Mouse (Mus musculus): ENCODE data around the gene Ptges3. TPM values are rescaled to one million over a fixed set of nuclear protein-coding genes. Genes with fewer than 3 reads are reported as not detected.
"Not testable (repeated sequence)": the region's sequence is repeated elsewhere in the genome, so short reads cannot be mapped to it uniquely, and the experiment has no call there.

The Ptges3 gene
- polyA plus RNA-seq, 1 experiment from 2014 or later: 611 TPM

GRCm38 (mm10) chr10:128062221-128062989, 3.7 kb downstream of the Ptges3 start:
- Histone ChIP-seq H3K9ac (no peak overlapping the region), H3K4me1 (peaks cover 27% of the 10 kb centered on the region), H3K9me3 (no peaks in the 10 kb centered on the region), H3K36me3 (replicated peaks) (peaks cover 16% of the 10 kb centered on the region), H3K27me3 (no peaks in the 10 kb centered on the region), H3K4me2 (no peak overlapping the region), H3K4me3 (replicated peaks) (no peak overlapping the region), H3K27ac (no peak overlapping the region)
- ATAC-seq (ENCODE audit: low FRiP score): no peak
- 96% methylated on average over 6 of the region's 6 CpGs for WGBS

- Histone ChIP-seq H3K9me3 (0 out of 2 replicates have a peak, but pooled peaks cover 3% of the 10 kb centered on the region), H3K27me3 (no peaks in the 10 kb centered on the region), H3K9ac (no peak overlapping the region), H3K4me3 (replicated peaks) (no peak overlapping the region), H3K27ac (no peak overlapping the region), H3K4me1 (peaks cover 7% of the 10 kb centered on the region; the same call in 1 of the 2 replicates), H3K36me3 (replicated peaks) (peaks cover 39% of the 10 kb centered on the region), H3K4me2 (no peak overlapping the region)
- ATAC-seq (ENCODE audit: low FRiP score): no peak
- WGBS: 91% methylated on average over 5 of the region's 5 CpGs
These were observed 7.3 kb downstream of the Ptges3 start for GRCm38 (mm10) chr10:128066072-128066471.

- Histone ChIP-seq H3K9ac (no peak overlapping the region), H3K27me3 (no peaks in the 10 kb centered on the region), H3K4me3 (replicated peaks) (no peak overlapping the region), H3K36me3 (replicated peaks) (peaks cover 55% of the 10 kb centered on the region), H3K4me1 (no peaks in the 10 kb centered on the region), H3K4me2 (no peak overlapping the region), H3K9me3 (0 out of 2 replicates have a peak, but pooled peaks cover 3% of the 10 kb centered on the region), H3K27ac (no peak overlapping the region)
- 92% methylated on average over 4 of the region's 4 CpGs for WGBS
- no peak for ATAC-seq (ENCODE audit: low FRiP score)
These were observed 10.4 kb downstream of the Ptges3 start for GRCm38 (mm10) chr10:128069201-128069600.

- not testable (repeated sequence) for H3K4me1 ChIP-seq; H3K27ac ChIP-seq; H3K4me2 ChIP-seq; H3K4me3 ChIP-seq (replicated peaks); ATAC-seq (ENCODE audit: low FRiP score); H3K9me3 ChIP-seq; H3K27me3 ChIP-seq; H3K9ac ChIP-seq
- H3K36me3 ChIP-seq (replicated peaks): peaks cover 62% of the 10 kb centered on the region
- 94% methylated on average over 2 of the region's 2 CpGs for WGBS
These were observed 11.7 kb downstream of the Ptges3 start for GRCm38 (mm10) chr10:128070432-128070831.

- H3K36me3 ChIP-seq (replicated peaks): peaks cover 38% of the 10 kb centered on the region
- not testable (repeated sequence) for H3K9me3 ChIP-seq; H3K27ac ChIP-seq; H3K4me3 ChIP-seq (replicated peaks); H3K9ac ChIP-seq; H3K4me1 ChIP-seq; H3K4me2 ChIP-seq; H3K27me3 ChIP-seq; ATAC-seq (ENCODE audit: low FRiP score)
- WGBS: 86% methylated on average over 5 of the region's 5 CpGs
These were observed 19.5 kb downstream of the Ptges3 start for GRCm38 (mm10) chr10:128078269-128078668.

- no peak overlapping the region for H3K9ac ChIP-seq
- H3K4me2 ChIP-seq: no peak overlapping the region
- no peak overlapping the region for H3K4me3 ChIP-seq (replicated peaks)
- ATAC-seq (ENCODE audit: low FRiP score): no peak
- no peak overlapping the region for H3K27ac ChIP-seq
- H3K4me1 ChIP-seq: peaks cover 18% of the 10 kb centered on the region
- H3K9me3 ChIP-seq: no peaks in the 10 kb centered on the region
- H3K36me3 ChIP-seq (replicated peaks): peaks cover 32% of the 10 kb centered on the region
- no peaks in the 10 kb centered on the region for H3K27me3 ChIP-seq
- WGBS: 81% methylated on average over 1 of the region's 1 CpGs
These were observed 21.7 kb downstream of the Ptges3 start for GRCm38 (mm10) chr10:128080496-128080895.

GRCm38 (mm10) chr10:128081807-128082476, 23.2 kb downstream of the Ptges3 start:
- ATAC-seq (ENCODE audit: low FRiP score): no peak
- H3K9ac ChIP-seq: no peak overlapping the region
- no peaks in the 10 kb centered on the region for H3K9me3 ChIP-seq
- H3K4me2 ChIP-seq: peak overlapping the region; percentile 60
- no peak overlapping the region for H3K27ac ChIP-seq
- H3K4me1 ChIP-seq: peaks cover 18% of the 10 kb centered on the region
- H3K36me3 ChIP-seq (replicated peaks): peaks cover 41% of the 10 kb centered on the region
- WGBS: 68% methylated on average over 6 of the region's 6 CpGs
- H3K27me3 ChIP-seq: no peaks in the 10 kb centered on the region
- H3K4me3 ChIP-seq (replicated peaks): peak overlapping the region; percentile 93

GRCm38 (mm10) chr10:128082477-128082808, 23.7 kb downstream of the Ptges3 start:
- ATAC-seq (ENCODE audit: low FRiP score): no peak
- Histone ChIP-seq H3K9ac (peak overlapping the region; percentile 68), H3K4me3 (replicated peaks) (peak overlapping the region; percentile 93), H3K27me3 (no peaks in the 10 kb centered on the region), H3K27ac (no peak overlapping the region; the same call in 1 of the 2 replicates), H3K4me1 (peaks cover 18% of the 10 kb centered on the region), H3K9me3 (no peaks in the 10 kb centered on the region), H3K36me3 (replicated peaks) (peaks cover 40% of the 10 kb centered on the region), H3K4me2 (peak overlapping the region; percentile 60)
- WGBS: 19% methylated on average over 9 of the region's 9 CpGs

GRCm38 (mm10) chr10:128082880-128083421, 24.2 kb downstream of the Ptges3 start, which contains the start of gene Atp5b:
Gene Atp5b (plus strand): TSS chr10:128083273.
- ATAC-seq (ENCODE audit: low FRiP score): peak; percentile 99
- Histone ChIP-seq H3K9ac (peak within 1 kb of the TSS; percentile 98), H3K4me2 (peak within 1 kb of the TSS; percentile 95), H3K9me3 (no peaks in the 10 kb centered on the region), H3K4me1 (peaks cover 18% of the 10 kb centered on the region), H3K27ac (peak within 1 kb of the TSS; percentile 88), H3K27me3 (no peaks in the 10 kb centered on the region), H3K36me3 (replicated peaks) (peaks cover 40% of the 10 kb centered on the region), H3K4me3 (replicated peaks) (peak within 1 kb of the TSS; percentile 93)
- under 1% methylated on average over 34 of the region's 34 CpGs for WGBS

GRCm38 (mm10) chr10:128083688-128084087, 24.9 kb downstream of the Ptges3 start:
- Histone ChIP-seq H3K4me2 (peak overlapping the region; percentile 95), H3K27me3 (no peaks in the 10 kb centered on the region), H3K9ac (peak overlapping the region; percentile 98), H3K36me3 (replicated peaks) (peaks cover 42% of the 10 kb centered on the region), H3K4me1 (peaks cover 18% of the 10 kb centered on the region), H3K9me3 (no peaks in the 10 kb centered on the region), H3K27ac (peak overlapping the region; percentile 88), H3K4me3 (replicated peaks) (peak overlapping the region; percentile 93)
- under 1% methylated on average over 22 of the region's 22 CpGs for WGBS
- 0 out of 2 replicates have a peak, but pooled peaks have one; percentile 3 for ATAC-seq (ENCODE audit: low FRiP score)

GRCm38 (mm10) chr10:128084160-128084559, 25.4 kb downstream of the Ptges3 start:
- ATAC-seq (ENCODE audit: low FRiP score): no peak
- H3K9ac ChIP-seq: peak overlapping the region; percentile 98
- H3K36me3 ChIP-seq (replicated peaks): peaks cover 47% of the 10 kb centered on the region
- H3K4me1 ChIP-seq: peaks cover 18% of the 10 kb centered on the region
- H3K4me3 ChIP-seq (replicated peaks): peak overlapping the region; percentile 93
- WGBS: 6% methylated on average over 3 of the region's 3 CpGs
- H3K27me3 ChIP-seq: no peaks in the 10 kb centered on the region
- H3K4me2 ChIP-seq: peak overlapping the region; percentile 95
- H3K9me3 ChIP-seq: no peaks in the 10 kb centered on the region
- H3K27ac ChIP-seq: peak overlapping the region; percentile 88; the same call in 1 of the 2 replicates

GRCm38 (mm10) chr10:128086391-128086790, 27.6 kb downstream of the Ptges3 start:
- WGBS: 83% methylated on average over 6 of the region's 6 CpGs
- Histone ChIP-seq H3K4me2 (no peak overlapping the region), H3K4me1 (peaks cover 28% of the 10 kb centered on the region), H3K27ac (no peak overlapping the region), H3K9me3 (no peaks in the 10 kb centered on the region), H3K9ac (no peak overlapping the region), H3K36me3 (replicated peaks) (peaks cover 62% of the 10 kb centered on the region), H3K4me3 (replicated peaks) (peak overlapping the region; percentile 7; the same call in 1 of the 2 replicates), H3K27me3 (no peaks in the 10 kb centered on the region)
- no peak for ATAC-seq (ENCODE audit: low FRiP score)
